Mouse (Mus musculus): ENCODE results near the gene A26c2.

Gene A26c2

DNA sequence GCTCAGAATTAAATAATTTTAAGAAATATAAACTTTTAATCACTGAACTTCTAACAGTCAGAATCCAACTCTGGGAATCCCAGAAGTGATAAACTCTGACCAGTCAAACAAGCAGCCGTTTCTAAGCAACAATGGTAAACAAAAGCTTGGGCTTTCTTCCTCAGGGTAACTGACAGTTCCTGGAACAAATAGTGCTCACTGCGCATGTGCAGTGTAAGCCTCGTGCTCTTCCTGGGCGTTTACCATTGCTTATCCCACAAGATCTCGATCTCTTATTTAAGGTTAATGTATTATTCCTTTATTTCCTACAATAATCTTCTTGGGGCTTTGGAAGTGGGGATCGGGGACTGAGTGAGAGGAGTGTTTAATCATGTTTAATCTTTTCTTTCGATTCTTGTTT lies at the start of gene A26c2:
A26c2 (minus strand) TSS at position 101 of the 400 bp plus-strand sequence.
- DNase-seq = no peak

DNA sequence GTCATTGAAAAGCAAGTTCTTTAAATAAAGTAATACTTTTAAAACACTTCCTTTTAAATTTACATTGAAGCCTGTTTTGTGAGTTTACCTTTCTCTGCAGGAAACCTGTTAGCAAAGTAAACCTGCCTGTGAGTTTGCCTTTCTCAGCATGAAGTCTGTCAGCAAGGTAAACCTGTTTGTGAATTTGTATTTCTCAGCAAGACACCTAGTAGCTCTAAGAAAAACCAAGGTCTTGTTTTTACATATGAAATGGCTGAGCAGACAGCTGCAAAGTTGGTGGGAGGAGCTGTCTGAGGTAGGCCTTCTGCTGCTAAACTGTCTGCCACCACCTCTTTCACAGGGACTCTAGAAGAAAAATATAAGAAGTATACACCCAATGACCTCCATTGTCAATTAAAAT lies 28.0 kb upstream of the A26c2 start:
- no peak for DNase-seq
